Mouse (Mus musculus): ENCODE results near the gene Zpr1.

DNA sequence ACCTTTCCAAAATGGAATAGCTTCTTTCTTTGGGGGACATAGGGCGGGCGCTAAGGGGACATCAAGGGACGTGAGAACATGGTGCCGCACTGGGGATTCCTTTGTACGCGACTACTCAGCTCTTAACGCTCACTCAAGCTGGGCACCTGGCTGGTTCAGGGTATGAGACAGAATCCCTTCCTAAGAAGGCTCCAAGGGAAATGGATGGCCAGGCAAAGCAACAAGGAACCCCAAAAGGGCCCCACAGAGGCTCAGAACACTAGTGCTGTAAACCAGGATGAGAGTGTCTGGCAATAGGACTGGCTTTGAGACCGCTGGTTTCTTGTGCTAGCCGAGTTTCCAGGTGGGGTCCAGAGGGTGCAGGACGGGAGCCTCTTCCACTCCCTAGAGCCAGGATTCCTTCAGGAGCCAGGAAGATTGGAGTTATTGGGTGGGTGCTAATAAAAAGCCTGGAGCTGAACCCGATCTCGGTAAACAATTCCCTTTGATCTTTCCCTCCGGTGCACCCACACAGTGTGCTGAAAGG is 42.4 kb upstream of the Zpr1 start:
- TF ChIP-seq CTCF (IDR thresholded peaks at IDR 0.05; ENCODE audit: low read depth) (no peak), EP300 (IDR thresholded peaks at IDR 0.05; ENCODE audit: low read depth) (no peak)
